In the genomic region with DNA sequence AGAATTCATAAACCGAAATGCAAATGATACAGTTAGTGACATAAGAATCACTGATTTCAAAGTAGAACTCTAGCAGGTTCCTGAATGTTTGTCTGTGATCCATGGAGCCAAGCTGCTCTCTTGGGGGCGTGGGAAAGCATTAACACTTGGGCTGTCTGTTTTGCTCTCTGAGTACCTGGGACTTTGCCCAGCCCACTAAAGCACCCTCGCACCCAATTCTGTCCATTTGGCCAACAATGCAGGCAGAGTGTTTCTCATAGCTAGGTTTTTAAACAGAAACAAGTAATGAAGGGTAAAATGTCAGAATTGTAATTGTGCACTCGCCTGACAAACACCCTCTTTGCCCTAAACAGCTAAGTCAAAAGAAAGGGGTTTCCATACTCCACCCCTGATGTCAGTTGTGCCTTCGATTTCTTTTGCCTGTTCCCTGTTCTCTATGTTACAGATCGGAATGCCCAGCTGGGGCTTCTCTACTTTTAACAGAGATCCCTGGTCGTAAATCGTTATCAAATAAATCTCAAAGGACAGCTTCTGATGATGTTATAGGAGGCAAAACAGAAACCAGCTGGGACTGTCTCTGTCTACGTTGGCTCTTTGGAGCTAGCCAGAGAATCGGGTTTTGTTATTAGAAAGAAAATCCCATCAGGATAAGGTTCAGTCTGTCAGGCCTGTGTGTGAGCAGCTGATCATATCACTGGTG, we compare ENCODE assay signal across 11 mouse cellular contexts. TPM values are rescaled to one million over a fixed set of nuclear protein-coding genes. Genes with fewer than 3 reads are reported as not detected.
DNase-seq lines count a peak whose midpoint lies in the region; ATAC-seq and TF ChIP-seq lines count a peak whose summit lies in the region.
"Had no signal": no experiment of that assay in that cellular context is flagged by ENCODE, and none has a peak within 500 bp of the region (broad histone marks: within the 10 kb centered on the region; RNA-seq: fewer than 3 reads in every experiment).

No protein-coding gene starts in this region.

- peaks cover 11% of the 10 kb centered on the region for H3K4me1 ChIP-seq in forebrain, embryonic 12.5 days
- H3K4me1 ChIP-seq in forebrain, embryonic 11.5 days (replicated peaks; ENCODE audit: control insufficient read depth, insufficient read depth, low read length), result peaks cover 5% of the 10 kb centered on the region; the same call in 1 of the 2 replicates
- peaks cover 33% of the 10 kb centered on the region for H3K4me1 ChIP-seq in kidney, embryonic 14.5 days (ENCODE audit: control insufficient read depth, insufficient read depth, low read length)
- H3K4me1 ChIP-seq in limb, embryonic 13.5 days, result peaks cover 50% of the 10 kb centered on the region

- 0 out of 2 replicates have a peak overlapping the region, but pooled peaks have one; percentile 36 for H3K27ac ChIP-seq in forebrain, embryonic 12.5 days
- H3K27ac ChIP-seq in forebrain, embryonic 11.5 days (ENCODE audit: low read depth, low read length), result no peak overlapping the region
- peak overlapping the region; percentile 53 for H3K27ac ChIP-seq in kidney, embryonic 14.5 days (ENCODE audit: low read depth, low read length)
- H3K27ac ChIP-seq in limb, embryonic 13.5 days, result no peak overlapping the region; the same call in 1 of the 2 replicates
- H3K27ac ChIP-seq: midbrain, embryonic 13.5 days had no signal

- WGBS in forebrain, embryonic 12.5 days, result 64% methylated on average over 10 of the region's 10 CpGs
- WGBS in forebrain, embryonic 11.5 days, result 69% methylated on average over 10 of the region's 10 CpGs
- 23% methylated on average over 10 of the region's 10 CpGs for WGBS in kidney, embryonic 14.5 days
- WGBS in limb, embryonic 13.5 days, result 45% methylated on average over 10 of the region's 10 CpGs

- no peaks in the 10 kb centered on the region for H3K36me3 ChIP-seq in forebrain, embryonic 12.5 days (replicated peaks)
- H3K36me3 ChIP-seq in forebrain, embryonic 11.5 days (ENCODE audit: control insufficient read depth, insufficient read depth, low read length), result no peaks in the 10 kb centered on the region
- no peaks in the 10 kb centered on the region for H3K36me3 ChIP-seq in kidney, embryonic 14.5 days (ENCODE audit: control insufficient read depth, insufficient read depth, low read length)
- no peaks in the 10 kb centered on the region for H3K36me3 ChIP-seq in limb, embryonic 13.5 days
- H3K36me3 ChIP-seq: midbrain, embryonic 13.5 days had no signal

- no peak overlapping the region for H3K4me2 ChIP-seq in forebrain, embryonic 12.5 days
- H3K4me2 ChIP-seq in forebrain, embryonic 11.5 days (ENCODE audit: low read depth, low read length, severe bottlenecking), result no peak overlapping the region
- peak overlapping the region; percentile 49 for H3K4me2 ChIP-seq in kidney, embryonic 14.5 days (replicated peaks; ENCODE audit: low read depth, low read length)
- H3K4me2 ChIP-seq in limb, embryonic 13.5 days (replicated peaks), result peak overlapping the region; percentile 84
- H3K4me2 ChIP-seq: midbrain, embryonic 13.5 days had no signal

- no peak for DNase-seq in forebrain, embryonic 11.5 days (ENCODE audit: low spot score)
- DNase-seq in kidney, postnatal 10 days, result no peak
- peak; percentile 74 for DNase-seq in brain, embryonic 14.5 days (ENCODE audit: low read depth)
- no peak for DNase-seq in cerebellum, adult 11 months
- DNase-seq: adrenal gland, postnatal 36 days; cerebellum, postnatal 25 days had no signal

- peaks cover 4% of the 10 kb centered on the region; the same call in 1 of the 2 replicates for H3K27me3 ChIP-seq in forebrain, embryonic 12.5 days
- H3K27me3 ChIP-seq in forebrain, embryonic 11.5 days (ENCODE audit: control insufficient read depth, insufficient read depth, low read length), result no peaks in the 10 kb centered on the region
- H3K27me3 ChIP-seq in kidney, embryonic 14.5 days (ENCODE audit: control insufficient read depth, insufficient read depth, low read length), result no peaks in the 10 kb centered on the region
- H3K27me3 ChIP-seq in limb, embryonic 13.5 days, result no peaks in the 10 kb centered on the region
- H3K27me3 ChIP-seq: midbrain, embryonic 13.5 days had no signal

- no peaks in the 10 kb centered on the region for H3K9me3 ChIP-seq in forebrain, embryonic 12.5 days
- H3K9me3 ChIP-seq in forebrain, embryonic 11.5 days (ENCODE audit: control insufficient read depth, low read length), result no peaks in the 10 kb centered on the region
- no peaks in the 10 kb centered on the region for H3K9me3 ChIP-seq in kidney, embryonic 14.5 days (ENCODE audit: control insufficient read depth, low read length)
- no peaks in the 10 kb centered on the region for H3K9me3 ChIP-seq in limb, embryonic 13.5 days
- H3K9me3 ChIP-seq: midbrain, embryonic 13.5 days had no signal

- TF ChIP-seq CTCF in brain, embryonic 14.5 days (IDR thresholded peaks at IDR 0.05; ENCODE audit: borderline replicate concordance, extremely low read depth, insufficient read depth, insufficient read length), result no peak

- no peak overlapping the region for H3K4me3 ChIP-seq in forebrain, embryonic 12.5 days (replicated peaks)
- H3K4me3 ChIP-seq in forebrain, embryonic 11.5 days (ENCODE audit: low read depth, low read length), result no peak overlapping the region
- peak overlapping the region; percentile 19 for H3K4me3 ChIP-seq in kidney, embryonic 14.5 days (ENCODE audit: low read length)
- H3K4me3 ChIP-seq in limb, embryonic 13.5 days, result peak overlapping the region; percentile 23
- H3K4me3 ChIP-seq: midbrain, embryonic 13.5 days had no signal

- TF ChIP-seq POLR2A in brain, embryonic 14.5 days (IDR thresholded peaks at IDR 0.05; ENCODE audit: borderline replicate concordance, extremely low read depth, insufficient read depth, insufficient read length, poor library complexity, severe bottlenecking), result no peak

- no peak overlapping the region for H3K9ac ChIP-seq in forebrain, embryonic 12.5 days
- H3K9ac ChIP-seq in forebrain, embryonic 11.5 days (ENCODE audit: low read length), result no peak overlapping the region
- no peak overlapping the region for H3K9ac ChIP-seq in kidney, embryonic 14.5 days (ENCODE audit: low read depth, low read length)
- no peak overlapping the region for H3K9ac ChIP-seq in limb, embryonic 13.5 days
- H3K9ac ChIP-seq: midbrain, embryonic 13.5 days had no signal

- ATAC-seq in forebrain, embryonic 12.5 days (ENCODE audit: low FRiP score), result no peak
- ATAC-seq in forebrain, embryonic 11.5 days (replicated peaks; ENCODE audit: low FRiP score), result no peak
- peak; percentile 72 for ATAC-seq in kidney, embryonic 14.5 days (ENCODE audit: low FRiP score, low TSS enrichment)
- no peak for ATAC-seq in limb, embryonic 13.5 days (ENCODE audit: low FRiP score, low read depth)
- no peak for ATAC-seq in erythroblast, adult 5-6 weeks (replicated peaks; ENCODE audit: low FRiP score, poor library complexity, severe bottlenecking)
- ATAC-seq: midbrain, embryonic 13.5 days had no signal

RNA-seq across cellular contexts. Expression of gene Ccdc80, which starts 5.1 kb away (rescaled TPM):
- polyA plus RNA-seq in forebrain, embryonic 12.5 days (2016; fragmentation: Nextera tagmentation; extraction: Ambion mirVana), result 9.8 and 10.9 TPM in 2 replicates
- polyA plus RNA-seq in forebrain, embryonic 11.5 days (2014; fragmentation: Nextera tagmentation; extraction: Ambion mirVana), result 18.6 and 20.7 TPM in 2 replicates
- 60.1 and 78.5 TPM in 2 replicates for polyA plus RNA-seq in kidney, embryonic 14.5 days (2014; fragmentation: Nextera tagmentation; extraction: Ambion mirVana)
- polyA plus RNA-seq in brain, embryonic 14.5 days (2012; rRNA removed), result 6.7 and 7.0 TPM in 2 replicates
- 90.6 and 93.0 TPM in 2 replicates for polyA plus RNA-seq in limb, embryonic 13.5 days (2015; fragmentation: Nextera tagmentation; extraction: Ambion mirVana)
- total RNA-seq in erythroblast, adult 5-6 weeks (2015; ENCODE audit: low replicate concordance), result 1.3 TPM in 1 of 2 replicates, not detected in the other
- total RNA-seq in erythroblast, adult 5-6 weeks (2017; ENCODE audit: low replicate concordance), result not detected in 2 replicates

Comparison
In these comparisons a context has a peak if more than half of its experiments do, and no peak if none do; other contexts are left out.
1. H3K27ac ChIP-seq: peak in forebrain, embryonic 12.5 days (single experiment) and kidney, embryonic 14.5 days (single experiment); none in forebrain, embryonic 11.5 days (single experiment) and limb, embryonic 13.5 days (single experiment).
2. H3K4me2 ChIP-seq: peak in kidney, embryonic 14.5 days (single experiment) and limb, embryonic 13.5 days (single experiment); none in forebrain, embryonic 12.5 days (single experiment) and forebrain, embryonic 11.5 days (single experiment).
3. H3K4me3 ChIP-seq: peak in kidney, embryonic 14.5 days (single experiment) and limb, embryonic 13.5 days (single experiment); none in forebrain, embryonic 12.5 days (single experiment) and forebrain, embryonic 11.5 days (single experiment).